Mouse (Mus musculus) forebrain, postnatal 0 days (tissue): ENCODE results near the gene Tpm4. TPM values are rescaled to one million over a fixed set of nuclear protein-coding genes. Genes with fewer than 3 reads are reported as not detected.
A peak's percentile ranks its signal among the peaks of the same experiment; 100 is the strongest.

Source experiments
- ATAC-seq: fragments of 200-750 bp; cut with Nextera tagmentation; 2 replicates; pipeline ENCODE4 v1.8.0; 2017; ENCODE audit warnings: mild to moderate bottlenecking, moderate library complexity
- DNase-seq: peaks from one replicate; pipeline ENCODE4 v3.0.0-alpha.2; 2015
- H3K27ac ChIP-seq: fragments of 300-500 bp; sonication (generic); 2 replicates; pipeline ENCODE4 v1.5.1; 2014; ENCODE audit warnings: low read depth, mild to moderate bottlenecking, antibody characterized with exemption, low read length, moderate library complexity, mixed read lengths
- H3K27me3 ChIP-seq: fragments of 300-500 bp; sonication (generic); 2 replicates; pipeline ENCODE4 v1.6.1; 2014; ENCODE audit warnings: mild to moderate bottlenecking, low read length, mixed read lengths; ENCODE audit not compliant: insufficient read depth
- H3K36me3 ChIP-seq: fragments of 300-500 bp; sonication (generic); 2 replicates; pipeline ENCODE4 v1.6.1; 2014; ENCODE audit warnings: mild to moderate bottlenecking, moderate library complexity; ENCODE audit not compliant: insufficient read depth
- H3K4me1 ChIP-seq: fragments of 300-500 bp; sonication (generic); 2 replicates; pipeline ENCODE4 v1.6.1; 2014; ENCODE audit warnings: antibody characterized with exemption; ENCODE audit not compliant: insufficient read depth
- H3K4me2 ChIP-seq: fragments of 300-500 bp; sonication (generic); 2 replicates; pipeline ENCODE4 v1.6.1; 2014; ENCODE audit warnings: low read depth, mild to moderate bottlenecking, moderate library complexity
- H3K4me3 ChIP-seq: fragments of 300-500 bp; sonication (generic); 2 replicates; pipeline ENCODE4 v1.5.1; 2014; ENCODE audit warnings: low read depth, low read length, mixed read lengths
- H3K9ac ChIP-seq: fragments of 300-500 bp; sonication (generic); 2 replicates; pipeline ENCODE4 v1.6.1; 2014; ENCODE audit warnings: mild to moderate bottlenecking
- H3K9me3 ChIP-seq: fragments of 300-500 bp; sonication (generic); 2 replicates; pipeline ENCODE4 v1.6.1; 2016; ENCODE audit warnings: low read length
- CTCF ChIP-seq: sonication (generic); IDR thresholded peaks from 2 replicates; pipeline ENCODE4 v1.5.1; 2016; ENCODE audit warnings: antibody characterized with exemption, control low read depth, low read depth
- WGBS: fragments of 180-500 bp; shearing (Covaris S2); extraction: QIAGEN DNeasy Blood & Tissue Kit; methylation state at CpG from one replicate; pipeline ENCODE4 v1.1.7; 2014; 5-methylcytosine and 5-hydroxymethylcytosine counted together
- polyA plus RNA-seq: library from polyadenylated mRNA; unstranded; fragments of >200 nt; fragmentation: Nextera tagmentation; extraction: Ambion mirVana; gene quantifications from 2 replicates; pipeline ENCODE4 v1.2.1, GENCODE M21; 2015
- total RNA-seq: library from RNA; depleted of rRNA; stranded (reverse); fragments of >200 nt; gene quantifications from 2 replicates; pipeline ENCODE4 v1.2.3, GENCODE M21; 2014

Gene Tpm4
- total and polyA plus RNA-seq, 2 experiments from 2014 or later = 118 to 141 TPM

DNA sequence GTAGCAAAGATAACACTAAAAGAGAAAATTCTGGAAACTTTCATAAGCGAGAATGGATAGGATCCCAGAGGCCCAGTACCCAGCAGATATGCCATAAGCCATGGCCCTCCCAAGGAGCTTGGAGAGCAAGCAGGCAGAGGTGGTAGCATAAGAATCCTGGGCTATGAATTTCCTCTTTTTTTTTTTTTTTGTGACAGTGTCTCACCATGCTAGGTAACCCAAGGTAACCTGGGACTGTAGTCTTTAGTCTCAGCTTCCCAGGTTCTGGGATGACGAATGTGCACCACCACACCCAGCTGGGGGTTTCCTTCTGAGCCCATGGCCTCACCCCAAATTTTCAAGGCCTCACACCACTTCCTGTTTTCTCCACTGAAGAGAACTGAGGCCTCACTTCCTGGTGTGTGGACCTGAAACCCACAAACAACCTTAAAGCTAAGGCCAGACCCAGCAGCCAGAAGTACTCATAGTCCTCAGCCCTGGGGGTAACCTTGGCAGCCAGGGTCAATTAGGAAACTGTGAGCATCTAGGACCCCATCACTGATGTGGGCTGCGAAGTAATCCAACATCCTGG is 34.4 kb downstream of the Tpm4 start:
- H3K4me1 ChIP-seq = no peaks in the 10 kb centered on the region
- no peaks in the 10 kb centered on the region for H3K27me3 ChIP-seq
- H3K4me2 ChIP-seq = no peak overlapping the region
- H3K9ac ChIP-seq = no peak overlapping the region
- H3K36me3 ChIP-seq = peaks cover 70% of the 10 kb centered on the region
- DNase-seq (no peak), ATAC-seq (no peak)
- WGBS = 96% methylated on average over 3 of the region's 3 CpGs
- TF ChIP-seq CTCF = no peak
- H3K4me3 ChIP-seq = no peak overlapping the region
- H3K9me3 ChIP-seq = no peaks in the 10 kb centered on the region
- H3K27ac ChIP-seq = no peak overlapping the region

DNA sequence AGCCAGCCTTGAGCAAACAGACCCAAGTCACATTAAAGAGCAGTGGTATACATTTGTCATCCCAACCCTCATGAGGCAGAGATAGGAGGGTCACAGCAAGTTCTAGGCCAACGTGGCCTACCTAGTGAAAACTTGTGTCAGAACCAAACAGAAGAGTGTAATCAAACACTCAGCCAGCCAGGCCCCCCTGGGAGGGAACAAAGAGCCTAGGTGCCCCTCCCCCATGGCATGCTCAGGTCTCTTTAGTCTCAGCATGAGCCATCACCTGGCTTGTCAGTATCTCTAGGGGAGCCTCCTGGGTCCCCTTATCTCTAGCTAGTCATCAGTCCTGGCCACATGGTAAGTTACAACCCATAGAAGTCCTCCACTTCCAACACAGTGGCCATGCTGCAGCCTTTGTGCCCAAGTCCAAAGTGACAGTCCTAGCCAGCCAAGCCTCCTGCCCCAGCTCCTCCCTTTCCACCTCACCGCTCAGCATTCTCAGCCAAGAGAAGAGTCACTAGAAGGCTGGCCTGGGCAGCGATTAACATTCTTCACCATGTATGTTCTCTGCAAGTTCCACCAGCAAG is 35.0 kb downstream of the Tpm4 start:
- no peak for TF ChIP-seq CTCF
- Histone ChIP-seq H3K27ac (no peak overlapping the region), H3K27me3 (no peaks in the 10 kb centered on the region), H3K4me2 (no peak overlapping the region), H3K4me3 (no peak overlapping the region), H3K36me3 (peaks cover 70% of the 10 kb centered on the region), H3K9ac (no peak overlapping the region), H3K4me1 (no peaks in the 10 kb centered on the region), H3K9me3 (no peaks in the 10 kb centered on the region)
- WGBS = 93% methylated on average over 3 of the region's 3 CpGs
- no peak for DNase-seq
- ATAC-seq = no peak

DNA sequence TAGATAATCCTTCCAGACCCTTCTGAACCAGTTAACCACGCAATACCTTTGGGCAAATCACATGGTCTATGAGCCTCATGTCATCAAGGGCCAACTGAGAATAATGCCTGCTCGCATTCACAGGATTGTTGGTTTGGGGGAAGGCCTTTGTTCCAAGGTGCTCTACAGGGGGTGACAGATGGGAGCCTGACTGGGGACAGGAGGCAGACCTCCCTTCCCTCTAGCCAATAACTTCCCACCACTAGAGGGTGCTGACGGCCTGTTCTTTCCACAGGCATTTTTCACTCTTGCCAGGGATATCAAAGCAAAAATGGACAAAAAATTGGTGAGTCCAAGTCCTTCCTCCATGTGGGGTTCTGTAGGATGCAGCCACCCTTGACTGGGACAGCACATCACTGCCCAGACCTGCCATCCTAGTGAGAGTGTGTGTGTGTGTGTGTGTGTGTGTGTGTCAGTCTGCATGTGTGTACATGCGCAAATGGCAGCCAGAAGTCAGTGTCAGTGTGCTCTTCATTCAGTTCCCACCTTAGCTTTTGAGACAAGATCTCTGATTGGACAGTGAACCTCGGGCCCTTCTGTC is 42.7 kb downstream of the Tpm4 start:
- H3K36me3 ChIP-seq = peaks cover 83% of the 10 kb centered on the region
- no peaks in the 10 kb centered on the region for H3K9me3 ChIP-seq
- ATAC-seq = peak; percentile 80
- no peak overlapping the region for H3K27ac ChIP-seq
- 51% methylated on average over 5 of the region's 5 CpGs for WGBS
- peak; percentile 77 for DNase-seq
- H3K4me3 ChIP-seq = no peak overlapping the region
- H3K27me3 ChIP-seq = no peaks in the 10 kb centered on the region
- H3K4me2 ChIP-seq = no peak overlapping the region
- peak; percentile 84 for TF ChIP-seq CTCF
- H3K9ac ChIP-seq = no peak overlapping the region
- no peaks in the 10 kb centered on the region for H3K4me1 ChIP-seq

DNA sequence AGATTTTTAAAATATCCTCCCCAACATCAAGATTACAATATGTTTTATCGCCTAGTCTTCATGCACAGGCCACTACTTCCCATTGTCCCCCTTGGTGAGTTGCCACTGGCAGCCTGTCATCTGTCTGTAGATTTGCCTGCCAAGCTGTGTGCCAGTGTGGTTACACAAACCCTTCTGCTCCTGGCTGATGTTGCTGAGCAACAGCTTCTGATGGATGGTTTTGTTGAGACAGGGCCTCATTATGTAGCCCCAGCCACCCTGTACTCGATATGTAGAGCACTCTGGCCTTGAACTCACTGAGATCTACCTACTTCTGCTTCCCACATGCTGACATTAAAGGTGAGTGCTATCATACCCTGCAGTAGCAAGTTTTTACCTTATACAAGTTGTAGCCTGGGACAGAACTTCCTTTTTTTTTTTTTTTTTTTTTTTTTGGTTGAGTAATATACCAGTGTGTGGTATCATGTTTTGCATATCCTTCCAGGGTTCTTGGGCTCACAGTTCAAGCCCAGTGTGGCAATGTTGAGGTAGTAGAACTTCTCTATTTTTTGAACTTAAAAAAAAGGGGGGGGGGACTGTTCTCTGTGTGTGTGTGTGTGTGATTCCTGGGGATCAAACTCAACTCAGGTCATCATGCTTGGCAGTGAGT is 48.9 kb downstream of the Tpm4 start:
- H3K4me1 ChIP-seq = no peaks in the 10 kb centered on the region
- H3K4me3 ChIP-seq = no peak overlapping the region
- peak; percentile 82 for ATAC-seq
- WGBS = 40% methylated on average over 2 of the region's 2 CpGs
- peak; percentile 52 for DNase-seq
- no peak overlapping the region for H3K27ac ChIP-seq
- H3K4me2 ChIP-seq = no peak overlapping the region
- H3K27me3 ChIP-seq = no peaks in the 10 kb centered on the region
- TF ChIP-seq CTCF = no peak
- H3K9ac ChIP-seq = no peak overlapping the region
- H3K36me3 ChIP-seq = peaks cover 29% of the 10 kb centered on the region
- H3K9me3 ChIP-seq = no peaks in the 10 kb centered on the region

DNA sequence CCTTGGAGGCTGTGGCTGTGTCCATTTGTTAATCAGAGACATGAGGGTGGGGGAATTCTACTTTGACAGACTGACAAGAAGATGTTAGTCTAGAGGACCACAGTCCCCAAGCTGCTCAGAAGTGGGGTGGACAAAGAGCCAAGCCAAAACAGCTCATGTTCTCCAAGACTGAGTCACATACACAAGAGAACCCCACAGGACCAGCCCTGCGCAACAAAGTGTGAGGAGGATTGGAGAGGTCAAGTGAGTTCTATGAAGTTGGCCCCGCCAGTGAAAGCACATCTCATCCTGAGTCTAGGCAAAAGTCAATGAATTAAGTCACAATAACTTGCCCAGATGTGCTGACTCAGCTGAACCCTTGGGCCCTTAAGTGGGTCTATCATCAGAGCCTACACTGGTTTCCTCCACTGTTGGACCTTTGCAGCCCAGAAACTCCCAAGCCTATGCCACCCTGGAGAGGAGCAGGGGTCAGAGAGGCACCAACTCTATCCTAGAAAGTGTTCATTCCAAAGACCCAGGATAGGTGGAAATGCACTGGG is 53.1 kb downstream of the Tpm4 start:
- TF ChIP-seq CTCF = no peak
- no peak overlapping the region for H3K9ac ChIP-seq
- 78% methylated on average over 2 of the region's 2 CpGs for WGBS

DNA sequence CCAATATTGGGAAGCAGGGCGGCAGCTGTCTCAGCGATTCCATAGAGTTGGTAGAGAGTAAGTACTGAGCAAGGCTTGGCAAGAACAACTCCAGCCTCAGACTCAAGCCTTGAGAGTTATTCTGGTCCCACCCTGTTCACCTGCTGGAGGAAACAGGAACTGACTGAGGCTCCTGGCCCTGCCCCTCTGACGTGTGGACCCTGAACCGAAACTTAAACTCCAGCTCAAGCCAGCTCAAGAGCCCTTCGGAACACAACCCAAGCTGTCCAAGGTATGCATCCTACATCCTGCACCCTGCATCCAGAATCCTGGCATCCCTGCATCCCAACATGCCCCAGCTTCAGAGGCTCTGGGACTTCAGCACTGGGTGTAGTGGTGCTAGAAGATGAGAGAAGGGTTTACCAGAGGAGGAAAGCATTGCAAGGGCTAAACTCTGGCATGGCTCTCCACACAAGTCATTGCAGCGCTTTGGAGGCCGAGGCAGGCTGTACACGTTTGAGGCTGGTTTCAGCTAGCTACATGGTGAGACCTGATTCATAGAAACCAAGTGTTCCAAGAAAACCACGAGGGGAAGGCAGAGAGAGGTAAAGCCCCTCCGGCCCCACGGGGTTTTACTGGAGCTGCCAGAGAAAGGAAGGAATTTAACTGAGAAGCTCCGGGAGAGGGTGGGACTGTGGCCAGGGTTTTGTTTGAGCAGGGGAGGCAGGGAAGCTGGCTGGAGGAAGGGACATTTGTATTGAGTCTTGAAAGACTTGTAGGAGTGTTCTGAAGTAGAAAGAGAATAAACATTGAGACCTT is 54.8 kb downstream of the Tpm4 start, which contains the start of gene Hsh2d:
Gene Hsh2d (plus strand): TSS at position 222 of the 798 bp plus-strand sequence.
- 71% methylated on average over 12 of the region's 12 CpGs for WGBS

More for the DNA sequence above, 53.1 kb downstream of the Tpm4 start:
- Histone ChIP-seq H3K4me2 (no peak overlapping the region), H3K27me3 (no peaks in the 10 kb centered on the region), H3K36me3 (no peaks in the 10 kb centered on the region), H3K27ac (no peak overlapping the region), H3K4me3 (no peak overlapping the region), H3K4me1 (no peaks in the 10 kb centered on the region), H3K9me3 (no peaks in the 10 kb centered on the region)
- no peak for DNase-seq
- ATAC-seq = no peak

More for the DNA sequence above, 54.8 kb downstream of the Tpm4 start, which contains the start of gene Hsh2d:
- Histone ChIP-seq H3K4me3 (no peak within 1 kb of the TSS), H3K36me3 (no peaks in the 10 kb centered on the region), H3K4me2 (no peak within 1 kb of the TSS), H3K9ac (no peak within 1 kb of the TSS), H3K9me3 (no peaks in the 10 kb centered on the region), H3K27me3 (no peaks in the 10 kb centered on the region; the same call in 1 of the 2 replicates), H3K27ac (no peak within 1 kb of the TSS), H3K4me1 (no peaks in the 10 kb centered on the region)
- ATAC-seq = no peak
- no peak for DNase-seq
- no peak for TF ChIP-seq CTCF
